Mouse (Mus musculus) ovary, postnatal 36 days (tissue): ENCODE results near the gene Zfp128.
"Not testable (repeated sequence)": the region's sequence is repeated elsewhere in the genome, so short reads cannot be mapped to it uniquely, and the experiment has no call there.

Experiments
- DNase-seq: peaks from one replicate; pipeline ENCODE4 v3.0.0; 2022; ENCODE audit warnings: low spot score, mixed read lengths

Zfp128 gene

GRCm38 (mm10) chr7:12921705-12922465, 40.9 kb downstream of the Zfp128 start, which contains the start of gene Rps5:
Gene Rps5, plus strand, starts transcription at chr7:12922290.
- DNase-seq = peak; percentile 97

GRCm38 (mm10) chr7:12922729-12923128, 41.8 kb downstream of the Zfp128 start:
- DNase-seq = no peak

- DNase-seq = no peak
These were observed 45.3 kb downstream of the Zfp128 start for GRCm38 (mm10) chr7:12926316-12926715.

- peak; percentile 48 for DNase-seq
These were observed 46.3 kb downstream of the Zfp128 start, which contains the start of gene Rnf225 for GRCm38 (mm10) chr7:12927191-12927680. Gene Rnf225, plus strand, starts transcription at chr7:12927416.

- peak; percentile 36 for DNase-seq
These were observed 47.0 kb downstream of the Zfp128 start for GRCm38 (mm10) chr7:12927693-12928589.

- no peak for DNase-seq
These were observed 52.7 kb downstream of the Zfp128 start for GRCm38 (mm10) chr7:12933615-12934140.

GRCm38 (mm10) chr7:12934808-12935207, 53.8 kb downstream of the Zfp128 start:
- no peak for DNase-seq

- not testable (repeated sequence) for DNase-seq
These were observed 56.4 kb downstream of the Zfp128 start for GRCm38 (mm10) chr7:12937254-12937803.

- DNase-seq = no peak
These were observed 59.6 kb downstream of the Zfp128 start for GRCm38 (mm10) chr7:12940599-12940998.
